Mouse (Mus musculus) telencephalon, adult 2 months (tissue): ENCODE measurements around the gene Clca3a2.
"Not testable (repeated sequence)": the region's sequence is repeated elsewhere in the genome, so short reads cannot be mapped to it uniquely, and the experiment has no call there.

Experiments used
- DNase-seq: peaks from one replicate; pipeline ENCODE4 v3.0.0-alpha.2; 2011; ENCODE audit warnings: low read depth, low spot score

The Clca3a2 gene

DNA sequence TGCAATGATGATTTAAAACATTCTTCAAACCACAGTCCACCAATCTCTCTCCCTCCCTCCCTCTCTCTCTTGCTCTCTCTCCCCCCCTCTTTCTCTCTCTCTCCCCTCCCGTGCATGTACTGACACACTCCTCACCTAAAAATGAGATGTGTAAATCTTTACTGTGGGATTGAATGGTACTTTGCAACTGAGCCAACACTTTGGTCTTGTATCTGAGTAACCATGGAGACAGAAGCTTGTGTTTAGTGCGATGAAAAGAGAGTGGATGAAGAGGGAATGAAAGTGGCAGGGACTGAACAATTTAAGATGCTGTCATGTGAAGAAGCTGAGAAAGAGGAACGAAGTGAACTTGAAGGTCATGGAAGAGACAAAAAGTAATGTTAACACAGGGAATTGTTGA is 71.6 kb downstream of the Clca3a2 start:
- not testable (repeated sequence) for DNase-seq
